Mouse (Mus musculus) cortical plate, adult 2 months (tissue): Measurements from ENCODE around the gene Teddm3. TPM values are rescaled to one million over a fixed set of nuclear protein-coding genes. Genes with fewer than 3 reads are reported as not detected.
"Not testable (repeated sequence)": the region's sequence is repeated elsewhere in the genome, so short reads cannot be mapped to it uniquely, and the experiment has no call there.

ENCODE experiments used
- H3K27ac ChIP-seq: fragments of 200-500 bp; 2 replicates; pipeline ENCODE4 v1.5.1; 2012; ENCODE audit warnings: low read length, control low read depth, inconsistent platforms; ENCODE audit not compliant: insufficient read depth
- H3K4me1 ChIP-seq: fragments of 200-500 bp; 2 replicates; pipeline ENCODE4 v1.6.1; 2011; ENCODE audit warnings: low read length; ENCODE audit not compliant: control insufficient read depth, insufficient read depth
- H3K4me3 ChIP-seq: fragments of 200-500 bp; 2 replicates; pipeline ENCODE4 v1.5.1; 2011; ENCODE audit warnings: mild to moderate bottlenecking, low read length, control low read depth; ENCODE audit not compliant: insufficient read depth
- CTCF ChIP-seq: fragments of 200-500 bp; IDR thresholded peaks from 2 replicates; pipeline ENCODE4 v1.5.1; 2011; ENCODE audit warnings: mild to moderate bottlenecking, control low read depth, low read length; ENCODE audit not compliant: insufficient read depth; ENCODE audit errors: extremely low read depth
- POLR2A ChIP-seq: fragments of 200-500 bp; IDR thresholded peaks from 2 replicates; pipeline ENCODE4 v1.6.1; 2011; ENCODE audit warnings: mild to moderate bottlenecking, low read length, control low read depth; ENCODE audit not compliant: insufficient read depth; ENCODE audit errors: extremely low read depth
- polyA plus RNA-seq: library from polyadenylated mRNA; depleted of rRNA; stranded (reverse); fragments of >200 nt; gene quantifications from 2 replicates; pipeline ENCODE4 v1.2.3, GENCODE M21; 2012; rRNA removed

Gene Teddm3
- 1.3 and 1.4 TPM in 2 replicates for polyA plus RNA-seq

DNA sequence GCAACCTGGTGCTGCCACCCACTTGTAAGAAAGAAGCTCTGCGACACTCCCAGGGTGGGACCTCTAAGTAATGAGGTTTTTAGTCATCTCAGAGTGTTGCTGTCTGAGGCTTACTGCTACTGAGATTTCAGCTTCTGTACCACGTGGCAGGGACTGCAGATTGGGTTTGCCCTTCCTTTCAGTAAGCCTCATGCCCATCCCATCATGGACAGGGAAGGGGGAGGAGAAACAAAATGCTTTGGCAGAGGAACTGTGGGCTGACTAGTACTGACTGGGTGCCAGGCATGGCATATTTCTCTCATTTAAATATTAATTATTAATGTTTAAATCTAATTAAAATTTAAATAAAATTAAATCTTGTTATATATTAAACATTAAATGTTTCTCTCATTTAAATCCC, at the start of gene Teddm3:
TSS of gene Teddm3 (minus strand) at position 101 of the 400 bp plus-strand sequence.
- H3K4me3 ChIP-seq, H3K27ac ChIP-seq, H3K4me1 ChIP-seq: not testable (repeated sequence)

DNA sequence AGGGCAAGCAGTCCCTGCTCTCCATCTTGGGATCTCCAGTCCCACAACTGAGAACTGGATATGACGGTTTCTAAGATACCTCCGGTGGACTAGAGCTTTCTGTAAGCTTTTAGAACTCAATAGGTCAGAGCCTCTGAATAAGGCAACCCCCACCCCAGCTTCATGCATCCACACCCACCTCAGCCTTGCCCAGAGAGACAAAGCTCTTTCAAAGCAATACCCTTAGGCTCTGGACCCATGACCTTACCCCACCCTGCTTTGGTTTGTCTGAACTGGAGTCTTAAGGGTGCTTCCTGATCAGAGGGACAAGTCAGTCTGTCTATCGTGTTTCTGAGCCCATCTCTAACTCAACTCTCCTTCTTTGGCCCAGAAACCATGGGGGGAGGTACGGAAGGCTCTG, 48.9 kb upstream of the Teddm3 start:
- no peak for TF ChIP-seq CTCF
- TF ChIP-seq POLR2A: no peak
- H3K4me3 ChIP-seq: no peak overlapping the region
- H3K4me1 ChIP-seq: 0 out of 2 replicates have a peak, but pooled peaks cover 2% of the 10 kb centered on the region
- no peak overlapping the region for H3K27ac ChIP-seq

DNA sequence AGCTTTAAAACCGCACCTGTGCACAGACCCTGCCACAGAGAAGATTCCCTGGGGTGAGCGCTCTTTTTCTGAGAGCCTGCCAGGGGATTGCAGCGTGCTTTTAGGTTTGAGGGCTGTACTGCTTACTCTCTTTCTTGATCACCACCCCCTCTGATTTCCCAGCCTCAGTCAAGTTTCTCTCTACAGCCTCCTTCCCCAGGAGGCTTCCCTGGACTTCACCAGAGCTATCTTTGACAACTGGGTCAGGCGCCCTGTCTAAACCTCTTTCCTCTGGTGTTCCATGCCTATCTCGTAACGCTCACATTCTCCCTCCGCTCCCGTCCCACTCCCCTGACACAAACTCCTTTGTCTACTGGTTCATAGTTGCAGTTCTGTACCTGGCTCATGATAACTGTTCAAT, 45.6 kb upstream of the Teddm3 start:
- Histone ChIP-seq H3K27ac (no peak overlapping the region), H3K4me3 (no peak overlapping the region), H3K4me1 (no peaks in the 10 kb centered on the region)
- TF ChIP-seq POLR2A (no peak), CTCF (no peak)

DNA sequence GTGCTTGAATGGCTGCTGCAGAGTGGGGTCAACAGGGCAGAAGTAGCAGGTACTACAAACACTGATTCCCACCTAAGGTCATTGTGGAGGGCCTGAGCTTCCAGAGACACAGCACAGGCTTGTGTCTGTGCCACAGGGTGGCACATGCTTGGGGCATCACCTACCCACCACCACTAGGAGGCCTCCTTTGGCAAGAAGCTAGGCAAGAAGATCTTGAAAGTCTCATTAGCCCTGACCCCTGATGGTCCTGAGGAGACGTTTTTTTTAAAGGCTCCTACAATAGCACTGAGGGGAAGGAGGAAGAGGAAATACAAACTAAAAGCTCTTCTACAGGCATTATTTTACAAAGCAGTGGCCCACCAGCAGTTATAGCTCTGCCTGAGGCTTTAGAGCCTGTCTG, 44.7 kb upstream of the Teddm3 start:
- TF ChIP-seq POLR2A (no peak), CTCF (peak; percentile 33; the same call in 1 of the 2 replicates)
- Histone ChIP-seq H3K27ac (no peak overlapping the region), H3K4me3 (no peak overlapping the region), H3K4me1 (no peaks in the 10 kb centered on the region)

DNA sequence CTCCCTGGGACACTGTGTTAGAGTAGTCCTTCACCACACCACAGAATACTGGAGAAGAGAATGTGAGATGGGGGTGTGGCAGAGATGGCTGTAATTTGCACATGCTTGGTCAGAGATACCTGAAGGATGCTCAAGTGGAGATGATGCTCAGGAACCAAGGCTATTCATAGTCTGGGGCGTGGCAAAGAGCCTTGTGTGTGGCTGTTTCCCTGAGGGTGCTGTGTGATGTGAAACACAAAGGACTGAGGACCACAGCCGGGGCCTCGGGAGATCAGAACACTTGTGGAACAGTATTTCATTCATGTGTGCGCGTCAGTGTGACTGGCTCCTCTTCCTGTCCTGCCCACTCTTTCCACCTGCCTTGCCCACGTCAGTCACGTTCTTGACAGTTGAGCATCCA, 44.2 kb upstream of the Teddm3 start:
- no peak for TF ChIP-seq POLR2A
- no peak for TF ChIP-seq CTCF
- H3K27ac ChIP-seq: no peak overlapping the region
- no peaks in the 10 kb centered on the region for H3K4me1 ChIP-seq
- H3K4me3 ChIP-seq: no peak overlapping the region

DNA sequence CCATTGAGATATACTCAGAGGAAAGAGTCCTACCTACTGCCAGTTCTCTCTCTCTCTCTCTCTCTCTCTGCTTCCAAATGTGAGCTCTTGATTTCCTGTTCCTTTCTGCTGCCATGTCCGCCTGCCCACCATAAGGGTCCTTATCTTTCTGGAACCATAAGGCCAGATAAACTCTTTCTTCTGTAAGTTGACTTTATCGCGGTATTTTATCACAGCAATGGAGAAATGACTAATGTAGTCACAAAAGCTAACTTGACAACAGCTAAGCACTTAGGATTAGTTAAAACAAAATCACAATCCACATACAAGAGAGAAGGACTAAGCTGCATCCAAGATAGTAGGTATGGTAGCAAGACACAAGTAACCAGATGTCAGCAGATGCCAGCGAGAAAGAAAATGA, 43.7 kb upstream of the Teddm3 start:
- Histone ChIP-seq H3K4me3 (no peak overlapping the region), H3K4me1 (no peaks in the 10 kb centered on the region), H3K27ac (no peak overlapping the region)
- TF ChIP-seq CTCF (no peak), POLR2A (no peak)

DNA sequence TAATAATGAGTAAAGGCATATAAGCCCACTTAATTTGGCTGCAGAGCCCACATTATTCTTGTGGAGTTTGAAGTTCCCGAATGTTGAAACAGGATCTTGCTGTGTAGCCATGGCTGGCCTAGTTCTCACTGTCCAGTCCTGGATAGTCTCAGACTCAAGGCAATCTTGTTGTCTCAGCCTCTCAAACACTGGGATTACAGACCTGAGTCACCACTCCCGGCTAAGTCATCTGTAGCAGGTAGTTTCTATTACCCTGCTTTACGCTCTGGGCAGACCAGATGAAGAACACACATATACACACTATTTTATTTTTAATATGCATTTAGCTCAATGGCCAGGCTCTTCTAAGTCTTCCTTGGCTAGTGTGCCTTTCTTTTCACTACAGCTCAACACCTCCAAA, 42.8 kb upstream of the Teddm3 start:
- H3K4me1 ChIP-seq: no peaks in the 10 kb centered on the region
- TF ChIP-seq CTCF (no peak), POLR2A (no peak)
- H3K4me3 ChIP-seq: no peak overlapping the region
- no peak overlapping the region for H3K27ac ChIP-seq

DNA sequence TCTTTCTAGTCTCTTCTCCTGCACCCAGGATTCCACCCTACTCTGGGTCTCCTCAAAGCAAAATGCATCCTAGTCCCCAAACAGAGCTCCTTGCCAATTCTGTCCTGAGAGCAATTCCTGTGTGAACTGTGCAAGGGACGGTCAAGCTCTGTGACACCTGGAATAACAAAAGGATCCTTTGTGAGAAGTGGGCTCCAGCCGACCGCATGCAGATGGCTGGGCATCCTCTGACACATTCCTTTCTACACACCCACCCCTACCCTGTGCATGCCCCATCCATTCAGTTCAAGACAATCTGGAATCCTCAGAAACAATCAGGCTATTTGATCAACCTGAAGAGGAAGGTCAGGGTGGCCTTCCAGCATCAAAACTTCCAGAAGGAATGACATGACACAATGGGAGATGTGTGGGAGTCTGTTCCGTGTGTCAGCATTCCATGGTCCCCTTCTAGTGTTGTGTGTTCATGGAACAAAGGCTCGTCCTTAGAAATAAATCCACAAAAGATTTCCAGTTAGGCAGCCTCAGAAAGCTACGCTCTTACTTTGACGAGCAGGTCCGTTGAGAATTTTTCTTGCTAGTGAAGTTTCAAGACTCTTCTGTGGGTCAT, 41.6 kb upstream of the Teddm3 start:
- TF ChIP-seq CTCF (no peak), POLR2A (no peak)
- H3K4me3 ChIP-seq: no peak overlapping the region
- H3K4me1 ChIP-seq: no peaks in the 10 kb centered on the region
- no peak overlapping the region for H3K27ac ChIP-seq

DNA sequence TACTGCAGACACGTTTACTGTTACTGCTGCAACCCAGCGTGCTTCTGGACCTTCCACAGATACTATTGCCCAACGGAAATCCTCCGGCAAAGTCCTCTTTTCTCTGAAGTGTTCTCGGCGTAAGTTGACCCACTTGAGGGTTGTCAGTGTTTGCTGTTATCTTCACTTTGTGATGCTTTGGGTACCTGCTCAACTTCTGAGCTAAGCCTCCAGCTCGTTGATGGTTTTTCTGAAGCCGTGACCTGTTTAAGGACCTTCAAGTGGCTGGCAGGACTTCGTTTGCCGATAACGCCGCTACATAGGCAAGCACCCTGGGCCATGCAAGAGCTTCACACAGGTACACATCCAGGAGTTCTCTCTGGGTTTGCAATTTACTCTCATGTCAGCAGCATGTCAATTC, 40.4 kb upstream of the Teddm3 start:
- Histone ChIP-seq H3K4me1 (no peaks in the 10 kb centered on the region), H3K27ac (no peak overlapping the region), H3K4me3 (no peak overlapping the region)
- TF ChIP-seq CTCF (no peak), POLR2A (no peak)

DNA sequence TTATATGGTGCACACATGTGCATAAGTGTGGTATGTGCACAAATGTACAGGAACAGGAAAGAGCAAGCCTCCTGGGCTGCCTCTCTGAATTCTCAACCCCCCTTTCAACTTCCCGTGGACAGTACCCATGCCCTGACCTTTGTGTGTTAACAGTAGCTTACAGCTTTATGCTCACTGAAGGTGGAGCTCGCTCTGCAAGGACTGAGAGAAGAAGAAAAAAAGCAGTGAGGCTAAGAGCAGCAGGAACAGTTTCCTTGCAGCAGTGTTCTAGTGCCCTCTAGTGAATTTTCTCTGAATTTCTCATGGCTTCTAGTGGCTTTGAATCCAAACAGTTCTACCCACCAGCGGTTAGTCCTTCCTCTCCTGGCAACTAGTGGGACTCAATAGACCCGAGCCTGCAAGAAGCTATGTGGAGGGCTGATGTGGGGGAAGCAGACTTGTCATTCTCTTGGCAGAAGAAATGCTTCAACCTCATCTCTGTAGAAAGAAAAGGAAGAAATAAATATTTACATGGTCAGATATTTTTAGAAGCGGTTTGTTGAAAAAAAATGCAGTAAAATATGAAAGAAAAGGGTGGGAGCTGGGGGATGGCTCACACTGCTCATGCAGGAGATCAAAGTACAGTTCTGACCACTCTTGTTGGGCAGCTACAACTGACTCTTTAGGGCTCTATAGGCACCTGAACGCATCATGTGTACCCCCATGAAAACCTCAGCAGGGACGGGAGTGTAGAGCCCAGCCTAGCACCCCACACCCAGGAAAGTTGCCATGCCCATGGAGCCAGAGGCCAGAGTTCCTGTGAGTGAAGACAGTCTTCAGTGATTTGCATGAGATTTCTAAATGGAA, 38.9 kb upstream of the Teddm3 start:
- TF ChIP-seq POLR2A (no peak), CTCF (peak; percentile 87)
- Histone ChIP-seq H3K27ac (no peak overlapping the region), H3K4me3 (no peak overlapping the region), H3K4me1 (peaks cover 2% of the 10 kb centered on the region; the same call in 1 of the 2 replicates)
